Mouse (Mus musculus): ENCODE data around the gene Foxr1.

DNA sequence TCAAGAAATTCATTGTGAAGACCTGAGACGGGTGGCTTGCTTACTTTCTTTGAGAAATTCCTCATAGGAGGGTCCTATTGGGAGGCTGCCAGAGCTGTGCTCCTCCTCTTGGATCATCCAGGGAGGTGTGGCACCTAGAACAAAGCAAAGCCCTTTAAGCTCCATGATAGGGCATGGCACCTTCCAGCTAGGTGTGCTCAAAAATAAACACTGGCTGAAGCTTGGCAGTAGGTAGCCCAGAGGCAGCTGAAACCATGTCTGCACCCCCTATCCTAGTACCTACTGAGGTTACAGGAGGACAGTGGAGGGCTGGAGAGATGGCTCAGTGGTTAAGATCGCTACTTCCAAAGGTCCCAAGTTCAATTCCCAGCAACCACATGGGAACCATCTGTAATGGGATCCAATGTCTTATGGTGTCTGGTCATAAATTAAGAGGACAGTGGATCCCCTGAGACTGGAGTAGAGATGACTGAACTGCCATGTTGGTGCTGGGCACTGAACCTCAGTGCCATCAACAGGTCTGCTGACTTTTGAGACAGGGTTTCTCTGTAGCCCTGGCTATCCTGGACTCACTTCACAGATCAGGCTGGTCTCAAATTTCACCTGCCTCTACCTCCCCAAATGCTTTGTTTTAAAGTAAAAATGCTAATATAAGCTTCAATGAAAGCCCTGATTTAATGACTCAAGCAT lies 30.1 kb downstream of the Foxr1 start:
- TF ChIP-seq CTCF (IDR thresholded peaks at IDR 0.05; ENCODE audit: borderline replicate concordance, insufficient read depth, low read depth, low read length), result no peak
- TF ChIP-seq POLR2A (IDR thresholded peaks at IDR 0.05; ENCODE audit: borderline replicate concordance, insufficient read depth, low read length), result no peak

Data from cerebellum, adult 2 months (tissue).